Mouse (Mus musculus) liver, embryonic 14.5 days (tissue): ENCODE results near the gene Rps11.

Source experiments
- CTCF ChIP-seq: IDR thresholded peaks from 2 replicates; pipeline ENCODE4 v1.5.1; 2016; ENCODE audit warnings: antibody characterized with exemption, low read depth, control low read depth
- EP300 ChIP-seq: IDR thresholded peaks from 2 replicates; pipeline ENCODE4 v1.6.1; 2016; ENCODE audit warnings: antibody characterized with exemption, low read depth

GRCm38 (mm10) chr7:45138403-45138802, 14.2 kb upstream of the Rps11 start:
- no peak for TF ChIP-seq CTCF
- TF ChIP-seq EP300, result no peak
